Mouse (Mus musculus) intestine, postnatal 0 days (tissue): ENCODE results near the gene Acap1. TPM values are rescaled to one million over a fixed set of nuclear protein-coding genes. Genes with fewer than 3 reads are reported as not detected.

ENCODE experiments used
- ATAC-seq: fragments of 200-750 bp; cut with Nextera tagmentation; 2 replicates; pipeline ENCODE4 v1.8.0; 2017; ENCODE audit warnings: mild to moderate bottlenecking, moderate TSS enrichment, moderate library complexity
- H3K27ac ChIP-seq: fragments of 300-500 bp; sonication (generic); 2 replicates; pipeline ENCODE4 v1.5.1; 2014; ENCODE audit warnings: mild to moderate bottlenecking, low read depth, low read length, moderate library complexity
- H3K27me3 ChIP-seq: fragments of 300-500 bp; sonication (generic); replicated peaks from 2 replicates; pipeline ENCODE4 v1.6.1; 2014; ENCODE audit warnings: low read length, mixed read lengths; ENCODE audit not compliant: control insufficient read depth, insufficient read depth
- H3K36me3 ChIP-seq: fragments of 300-500 bp; sonication (generic); 2 replicates; pipeline ENCODE4 v1.6.1; 2014; ENCODE audit warnings: mild to moderate bottlenecking, moderate library complexity; ENCODE audit not compliant: control insufficient read depth, insufficient read depth
- H3K4me1 ChIP-seq: fragments of 300-500 bp; sonication (generic); replicated peaks from 2 replicates; pipeline ENCODE4 v1.6.1; 2014; ENCODE audit warnings: antibody characterized with exemption, low read length, mixed read lengths; ENCODE audit not compliant: control insufficient read depth, insufficient read depth
- H3K4me2 ChIP-seq: fragments of 300-500 bp; sonication (generic); replicated peaks from 2 replicates; pipeline ENCODE4 v1.6.1; 2014; ENCODE audit warnings: low read depth, mild to moderate bottlenecking, moderate library complexity
- H3K4me3 ChIP-seq: fragments of 300-500 bp; sonication (generic); 2 replicates; pipeline ENCODE4 v1.5.1; 2014; ENCODE audit warnings: low read depth, low read length
- H3K9ac ChIP-seq: fragments of 300-500 bp; sonication (generic); 2 replicates; pipeline ENCODE4 v1.6.1; 2014; ENCODE audit warnings: mild to moderate bottlenecking, low read depth, low read length
- H3K9me3 ChIP-seq: fragments of 300-500 bp; sonication (generic); 2 replicates; pipeline ENCODE4 v1.6.1; 2016; ENCODE audit warnings: mixed run types; ENCODE audit not compliant: control insufficient read depth
- CTCF ChIP-seq: sonication (generic); IDR thresholded peaks from 2 replicates; pipeline ENCODE4 v1.5.1; 2016; ENCODE audit warnings: low read depth, mild to moderate bottlenecking, control low read depth, antibody characterized with exemption, moderate library complexity
- WGBS: fragments of 180-500 bp; shearing (Covaris S2); extraction: QIAGEN DNeasy Blood & Tissue Kit; methylation state at CpG from one replicate; pipeline ENCODE4 v1.1.7; 2014; 5-methylcytosine and 5-hydroxymethylcytosine counted together
- polyA plus RNA-seq: library from polyadenylated mRNA; unstranded; fragments of >200 nt; fragmentation: Nextera tagmentation; extraction: Ambion mirVana; gene quantifications from 2 replicates; pipeline ENCODE4 v1.2.1, GENCODE M21; 2015

Acap1 gene
- polyA plus RNA-seq, 1 experiment from 2014 or later = 1.1 TPM

GRCm38 (mm10) chr11:69922796-69923195, 27.5 kb upstream of the Acap1 start:
- Histone ChIP-seq H3K4me1 (0 out of 2 replicates have a peak, but pooled peaks cover 5% of the 10 kb centered on the region), H3K27me3 (no peaks in the 10 kb centered on the region), H3K27ac (no peak overlapping the region), H3K9ac (no peak overlapping the region), H3K4me2 (no peak overlapping the region), H3K9me3 (no peaks in the 10 kb centered on the region), H3K36me3 (peaks cover 13% of the 10 kb centered on the region), H3K4me3 (no peak overlapping the region)
- WGBS = 48% methylated on average over 3 of the region's 3 CpGs
- ATAC-seq = no peak
- no peak for TF ChIP-seq CTCF

DNA sequence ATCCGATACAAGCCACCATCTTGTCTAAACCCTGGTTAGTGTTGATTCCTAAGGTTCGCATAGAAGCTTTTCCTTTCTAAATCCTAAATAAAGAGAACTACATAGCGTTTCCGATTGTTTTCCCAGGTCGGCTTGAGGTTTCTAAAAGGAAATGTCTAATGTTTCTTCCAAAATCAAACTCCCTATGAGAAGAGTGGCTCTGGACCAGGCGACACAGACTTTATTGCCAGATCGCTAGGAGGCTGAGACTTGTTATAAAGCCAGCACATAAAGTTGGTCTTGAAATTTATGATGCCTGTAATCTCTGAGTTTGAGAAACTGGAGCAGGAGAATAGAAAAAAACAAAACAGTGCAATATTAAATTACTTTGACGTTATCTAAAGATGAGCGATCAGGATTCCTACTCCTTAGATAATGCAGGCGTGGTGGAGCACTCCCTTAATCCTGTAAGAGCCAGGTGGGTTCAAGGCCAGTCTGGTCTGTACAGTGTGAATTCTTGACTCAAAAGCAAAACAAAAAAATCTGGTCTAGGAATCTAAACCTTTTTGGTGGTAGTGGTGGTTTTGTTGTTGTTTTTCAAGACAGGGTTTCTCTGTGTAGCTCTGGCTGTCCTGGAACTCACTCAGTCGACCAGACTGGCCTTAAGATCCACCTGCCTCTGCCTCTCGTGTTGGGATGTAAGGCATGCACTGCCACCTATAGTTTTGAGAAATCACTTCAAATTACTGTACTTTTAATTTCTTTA, 26.8 kb upstream of the Acap1 start:
- 1% methylated on average over 12 of the region's 12 CpGs for WGBS
- H3K27ac ChIP-seq = peak overlapping the region; percentile 94
- TF ChIP-seq CTCF = peak; percentile 35; the same call in 1 of the 2 replicates

DNA sequence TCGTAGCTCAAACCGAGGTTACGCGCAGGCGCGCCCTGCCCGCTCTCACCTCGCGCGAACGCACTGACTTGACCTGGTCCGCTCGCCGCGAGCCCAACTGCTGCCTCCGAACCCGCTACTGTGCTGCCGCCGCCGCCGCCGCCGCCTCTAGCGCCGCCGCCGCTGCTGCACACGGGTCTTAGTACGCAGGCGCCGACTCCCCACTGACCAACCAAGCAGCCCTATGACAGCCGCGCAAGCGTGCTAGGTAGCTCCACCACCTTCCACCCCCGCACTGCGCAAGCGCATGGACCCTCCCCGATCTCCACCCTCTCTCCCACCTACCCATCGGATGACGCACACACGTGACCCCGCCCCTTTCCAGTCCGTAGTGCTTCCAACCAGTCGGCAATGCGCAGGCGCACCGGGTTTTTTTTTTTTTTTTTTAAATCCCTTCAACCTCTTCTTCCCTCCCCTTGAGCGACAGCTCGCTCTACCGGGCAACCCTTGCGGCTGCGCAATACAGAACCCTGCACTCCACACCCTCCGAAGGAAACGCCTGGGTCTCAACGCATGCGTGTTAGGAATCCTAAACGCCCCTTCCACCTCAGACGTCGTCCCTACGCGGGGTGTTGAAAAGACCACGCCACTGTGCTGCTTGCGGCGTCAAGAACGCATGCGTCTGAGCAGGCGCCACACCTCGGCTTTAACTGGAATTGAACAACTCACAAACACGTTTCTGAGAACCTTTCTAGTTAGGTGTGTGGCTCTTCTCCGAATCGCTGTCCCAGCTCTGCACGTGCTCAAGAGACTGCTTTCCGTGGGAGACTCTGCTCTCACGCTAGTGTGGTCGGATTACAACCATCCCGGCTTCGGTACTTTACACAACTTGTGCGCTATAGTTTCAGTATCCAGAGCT, 26.0 kb upstream of the Acap1 start, which contains the start of gene Eif5a:
Gene Eif5a, minus strand, starts transcription at position 845 of the 898 bp plus-strand sequence.
- H3K27me3 ChIP-seq = no peaks in the 10 kb centered on the region
- peak within 1 kb of the TSS; percentile 70 for H3K4me3 ChIP-seq
- peak within 1 kb of the TSS; percentile 98 for H3K27ac ChIP-seq
- H3K4me2 ChIP-seq = peak within 1 kb of the TSS; percentile 94
- peak within 1 kb of the TSS; percentile 87 for H3K9ac ChIP-seq
- ATAC-seq = peak; percentile 95
- peak; percentile 82 for TF ChIP-seq CTCF
- no peaks in the 10 kb centered on the region for H3K9me3 ChIP-seq
- WGBS = under 1% methylated on average over 73 of the region's 78 CpGs
- peaks cover 27% of the 10 kb centered on the region for H3K36me3 ChIP-seq
- H3K4me1 ChIP-seq = 0 out of 2 replicates have a peak, but pooled peaks cover 5% of the 10 kb centered on the region

More for the DNA sequence above, 26.8 kb upstream of the Acap1 start:
- Histone ChIP-seq H3K9me3 (no peaks in the 10 kb centered on the region), H3K4me2 (peak overlapping the region; percentile 70), H3K9ac (peak overlapping the region; percentile 51), H3K4me1 (0 out of 2 replicates have a peak, but pooled peaks cover 5% of the 10 kb centered on the region), H3K27me3 (no peaks in the 10 kb centered on the region), H3K36me3 (peaks cover 19% of the 10 kb centered on the region), H3K4me3 (peak overlapping the region; percentile 44)
- ATAC-seq = no peak

DNA sequence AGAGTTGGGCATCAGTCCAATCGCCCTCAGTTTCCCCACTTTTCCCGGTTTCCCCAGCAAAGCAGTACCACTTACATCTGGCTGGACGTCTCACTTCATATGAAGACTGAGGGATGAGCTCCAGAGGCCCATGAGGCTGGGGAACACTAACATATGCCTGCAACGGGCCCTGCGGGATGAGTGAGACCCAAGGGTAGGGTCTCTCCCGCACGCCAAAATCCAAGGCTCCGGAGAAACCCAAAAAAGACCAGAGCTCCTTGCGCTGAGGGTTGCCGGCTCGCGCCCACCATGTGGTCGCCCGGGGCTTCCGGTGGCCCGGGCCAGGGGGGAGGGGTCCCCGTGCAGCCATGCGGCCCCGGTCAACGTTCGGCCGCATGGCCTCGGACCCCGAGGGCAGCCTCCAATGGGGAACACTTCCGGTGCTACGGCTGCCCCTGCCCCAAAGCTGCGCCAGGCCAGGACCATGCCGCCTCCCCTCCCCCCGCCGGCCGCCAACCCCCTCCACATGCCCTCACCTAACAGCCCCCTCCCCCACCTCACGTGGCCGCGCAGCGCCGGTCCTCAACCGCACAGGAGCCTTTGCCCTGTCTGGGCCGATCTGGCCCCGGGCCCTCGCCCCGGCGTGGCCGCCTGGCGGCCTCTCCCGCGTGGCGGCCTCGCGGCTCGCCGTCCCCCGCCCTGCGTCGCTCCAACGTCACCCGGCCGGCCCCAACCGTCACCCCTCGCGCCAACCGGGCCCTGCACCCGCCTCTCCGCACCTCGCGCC, 25.1 kb upstream of the Acap1 start:
- H3K4me2 ChIP-seq = peak overlapping the region; percentile 94
- 0 out of 2 replicates have a peak, but pooled peaks cover 5% of the 10 kb centered on the region for H3K4me1 ChIP-seq
- H3K9me3 ChIP-seq = no peaks in the 10 kb centered on the region
- no peak; the same call in 1 of the 2 replicates for TF ChIP-seq CTCF
- H3K9ac ChIP-seq = peak overlapping the region; percentile 87
- no peaks in the 10 kb centered on the region for H3K27me3 ChIP-seq
- H3K27ac ChIP-seq = peak overlapping the region; percentile 98
- under 1% methylated on average over 62 of the region's 65 CpGs for WGBS
- peak; percentile 32 for ATAC-seq
- H3K4me3 ChIP-seq = peak overlapping the region; percentile 70
- H3K36me3 ChIP-seq = peaks cover 36% of the 10 kb centered on the region

GRCm38 (mm10) chr11:69919661-69920265, 24.4 kb upstream of the Acap1 start:
- TF ChIP-seq CTCF = no peak
- H3K27me3 ChIP-seq = no peaks in the 10 kb centered on the region
- peak overlapping the region; percentile 87 for H3K9ac ChIP-seq
- no peaks in the 10 kb centered on the region for H3K9me3 ChIP-seq
- peak overlapping the region; percentile 98 for H3K27ac ChIP-seq
- H3K4me3 ChIP-seq = peak overlapping the region; percentile 70
- WGBS = under 1% methylated on average over 17 of the region's 17 CpGs
- H3K4me1 ChIP-seq = 0 out of 2 replicates have a peak, but pooled peaks cover 5% of the 10 kb centered on the region
- peaks cover 37% of the 10 kb centered on the region for H3K36me3 ChIP-seq
- ATAC-seq = peak; percentile 20
- peak overlapping the region; percentile 94 for H3K4me2 ChIP-seq
